Mouse (Mus musculus) lung, embryonic 14.5 days (tissue): ENCODE results near the gene Cep41. TPM values are rescaled to one million over a fixed set of nuclear protein-coding genes. Genes with fewer than 3 reads are reported as not detected.

Experiments
- ATAC-seq: fragments of 200-750 bp; cut with Nextera tagmentation; 2 replicates; pipeline ENCODE4 v1.8.0; 2017; ENCODE audit warnings: mild to moderate bottlenecking, moderate TSS enrichment, moderate library complexity; ENCODE audit not compliant: insufficient read depth
- DNase-seq: peaks from one replicate; pipeline ENCODE4 v3.0.0-alpha.2; 2015
- H3K27ac ChIP-seq: fragments of 300-500 bp; sonication (generic); 2 replicates; pipeline ENCODE4 v1.5.1; 2014; ENCODE audit warnings: low read depth, mild to moderate bottlenecking, moderate library complexity
- H3K27me3 ChIP-seq: fragments of 300-500 bp; sonication (generic); 2 replicates; pipeline ENCODE4 v1.6.1; 2014; ENCODE audit warnings: low read length, control low read depth; ENCODE audit not compliant: insufficient read depth
- H3K36me3 ChIP-seq: fragments of 300-500 bp; sonication (generic); 2 replicates; pipeline ENCODE4 v1.6.1; 2014; ENCODE audit warnings: control low read depth; ENCODE audit not compliant: insufficient read depth
- H3K4me1 ChIP-seq: fragments of 300-500 bp; sonication (generic); 2 replicates; pipeline ENCODE4 v1.6.1; 2014; ENCODE audit warnings: antibody characterized with exemption, control low read depth; ENCODE audit not compliant: insufficient read depth
- H3K4me2 ChIP-seq: fragments of 300-500 bp; sonication (generic); 2 replicates; pipeline ENCODE4 v1.6.1; 2014; ENCODE audit warnings: mild to moderate bottlenecking
- H3K4me3 ChIP-seq: fragments of 300-500 bp; sonication (generic); 2 replicates; pipeline ENCODE4 v1.5.1; 2014; ENCODE audit warnings: low read depth, low read length
- H3K9ac ChIP-seq: fragments of 300-500 bp; sonication (generic); 2 replicates; pipeline ENCODE4 v1.6.1; 2014
- H3K9me3 ChIP-seq: fragments of 300-500 bp; sonication (generic); 2 replicates; pipeline ENCODE4 v1.6.1; 2016; ENCODE audit warnings: low read depth, low read length, control low read depth
- CTCF ChIP-seq: IDR thresholded peaks from 2 replicates; pipeline ENCODE4 v1.5.1; 2016; ENCODE audit warnings: antibody characterized with exemption, low read depth
- WGBS: fragments of 180-500 bp; shearing (Covaris S2); extraction: QIAGEN DNeasy Blood & Tissue Kit; methylation state at CpG from one replicate; pipeline ENCODE4 v1.1.7; 2014; 5-methylcytosine and 5-hydroxymethylcytosine counted together
- polyA plus RNA-seq: library from polyadenylated mRNA; unstranded; fragments of >200 nt; fragmentation: Nextera tagmentation; extraction: Ambion mirVana; gene quantifications from 2 replicates; pipeline ENCODE4 v1.2.1, GENCODE M21; 2014

Cep41 gene
- polyA plus RNA-seq, 1 experiment from 2014 or later, result 12.8 TPM

DNA sequence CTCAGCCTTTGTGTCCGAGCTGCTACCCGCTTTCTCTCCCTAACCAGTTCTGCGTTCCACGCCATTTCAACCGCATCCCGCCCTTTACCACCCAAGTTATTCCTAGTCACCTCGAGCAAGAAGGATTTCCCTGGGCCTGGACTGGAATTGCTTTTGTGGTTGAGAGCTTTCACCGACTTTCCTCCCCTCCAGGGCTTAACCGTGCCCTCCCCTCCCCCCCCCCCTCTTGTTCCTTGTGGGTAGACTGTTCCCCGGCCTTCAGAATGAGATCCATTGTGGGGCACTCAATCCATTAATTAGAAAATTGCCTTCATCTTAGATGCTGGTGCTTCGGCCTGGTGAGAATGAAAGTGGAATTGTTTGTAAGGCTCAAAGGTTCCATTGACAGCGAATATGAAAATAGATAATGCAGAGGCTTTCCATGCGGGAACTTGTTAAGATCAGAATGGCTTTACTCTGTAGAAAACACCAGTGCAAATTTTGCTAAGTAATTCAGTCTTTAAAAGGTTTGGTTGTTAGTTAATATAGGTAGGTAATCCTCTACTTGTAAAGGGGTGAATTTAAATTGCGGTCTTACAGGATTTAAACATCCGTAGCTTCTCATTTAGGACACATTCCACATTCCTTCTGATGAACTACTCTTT, 42.3 kb upstream of the Cep41 start:
- ATAC-seq (no peak), DNase-seq (peak; percentile 49)
- 44% methylated on average over 15 of the region's 15 CpGs for WGBS
- H3K4me3 ChIP-seq, result no peak overlapping the region; the same call in 1 of the 2 replicates
- peak overlapping the region; percentile 41 for H3K9ac ChIP-seq
- H3K27me3 ChIP-seq, result no peaks in the 10 kb centered on the region
- H3K9me3 ChIP-seq, result peaks cover 51% of the 10 kb centered on the region
- peak overlapping the region; percentile 88 for H3K27ac ChIP-seq
- peak overlapping the region; percentile 71 for H3K4me2 ChIP-seq
- TF ChIP-seq CTCF, result no peak
- H3K36me3 ChIP-seq, result no peaks in the 10 kb centered on the region
- H3K4me1 ChIP-seq, result 0 out of 2 replicates have a peak, but pooled peaks cover 3% of the 10 kb centered on the region

DNA sequence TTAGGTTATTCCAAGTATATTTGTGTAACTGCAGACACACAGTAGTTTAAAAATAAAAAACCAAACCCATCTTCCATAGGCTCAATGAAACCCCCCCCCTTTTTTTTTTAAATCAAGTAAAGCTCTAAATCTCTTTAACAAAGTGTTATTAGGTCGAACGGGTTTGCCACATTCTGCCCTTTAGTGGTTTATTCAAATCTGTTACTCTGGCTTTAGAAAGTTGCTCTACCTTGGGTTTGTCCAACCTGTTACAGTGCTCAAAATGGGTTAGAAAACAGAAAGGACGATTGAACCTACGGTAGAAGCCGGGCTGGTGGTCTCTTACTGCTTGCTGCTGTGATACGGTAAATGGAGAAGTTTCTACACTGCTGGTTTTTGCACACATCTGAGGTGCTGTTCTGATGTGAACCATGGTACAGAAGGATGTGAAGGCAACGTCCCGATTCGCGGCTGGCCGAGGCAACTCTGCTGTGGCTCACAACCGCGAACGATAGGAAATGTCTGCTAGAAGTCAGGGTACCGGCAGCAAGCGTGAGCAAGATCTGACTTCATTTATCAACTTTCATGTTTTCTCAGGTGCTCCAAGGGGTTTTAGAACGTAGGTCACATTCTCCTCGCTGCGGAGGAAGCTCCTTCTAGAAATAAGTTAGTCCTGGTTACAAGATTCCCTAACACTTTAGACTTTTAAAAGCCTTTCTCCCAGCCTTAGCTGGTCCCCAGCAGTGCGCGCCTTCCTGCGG, 41.6 kb upstream of the Cep41 start:
- peak overlapping the region; percentile 71 for H3K4me2 ChIP-seq
- no peaks in the 10 kb centered on the region for H3K36me3 ChIP-seq
- no peak for TF ChIP-seq CTCF
- peak overlapping the region; percentile 88 for H3K27ac ChIP-seq
- WGBS, result 52% methylated on average over 22 of the region's 22 CpGs
- ATAC-seq, result no peak
- peaks cover 50% of the 10 kb centered on the region for H3K9me3 ChIP-seq
- DNase-seq, result no peak
- H3K4me1 ChIP-seq, result 0 out of 2 replicates have a peak, but pooled peaks cover 7% of the 10 kb centered on the region
- no peaks in the 10 kb centered on the region for H3K27me3 ChIP-seq
- no peak overlapping the region; the same call in 1 of the 2 replicates for H3K4me3 ChIP-seq
- peak overlapping the region; percentile 41 for H3K9ac ChIP-seq

GRCm38 (mm10) chr6:30734465-30734864, 40.9 kb upstream of the Cep41 start:
- Histone ChIP-seq H3K4me1 (0 out of 2 replicates have a peak, but pooled peaks cover 11% of the 10 kb centered on the region), H3K27me3 (no peaks in the 10 kb centered on the region), H3K36me3 (no peaks in the 10 kb centered on the region), H3K9ac (no peak overlapping the region), H3K4me2 (peak overlapping the region; percentile 71), H3K4me3 (no peak overlapping the region), H3K9me3 (peaks cover 45% of the 10 kb centered on the region), H3K27ac (peak overlapping the region; percentile 88; the same call in 1 of the 2 replicates)
- no peak for ATAC-seq
- WGBS, result 45% methylated on average over 6 of the region's 6 CpGs
- peak; percentile 68 for DNase-seq
- TF ChIP-seq CTCF, result no peak

DNA sequence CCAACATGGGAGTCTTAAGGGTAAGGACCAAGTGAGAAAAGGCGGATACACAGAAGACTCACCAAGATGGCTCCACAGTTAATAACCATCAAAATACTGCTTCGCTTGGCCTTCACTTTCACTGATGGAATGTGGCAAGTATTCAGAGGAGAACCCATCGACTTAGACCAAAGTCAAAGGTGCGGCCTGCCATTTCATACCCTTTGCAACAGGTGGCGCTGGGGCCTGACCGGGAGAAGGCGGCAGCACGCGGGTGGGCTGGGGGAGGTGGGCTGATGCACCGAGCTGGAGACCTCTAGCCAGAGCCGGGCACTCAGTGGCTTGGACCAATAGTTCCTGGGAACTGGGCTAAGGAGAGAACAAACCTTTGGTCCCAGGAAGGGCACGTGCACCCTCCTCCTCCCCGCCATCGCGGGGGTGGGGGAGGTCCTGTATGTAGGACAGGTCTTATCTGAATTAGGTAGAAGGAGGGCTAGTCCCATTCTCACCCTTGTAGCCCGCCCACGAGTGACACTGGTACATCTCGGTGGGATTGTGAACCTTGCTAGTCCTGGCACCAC, 39.1 kb upstream of the Cep41 start:
- no peak overlapping the region for H3K4me2 ChIP-seq
- no peak overlapping the region for H3K27ac ChIP-seq
- no peak overlapping the region for H3K9ac ChIP-seq
- H3K27me3 ChIP-seq, result no peaks in the 10 kb centered on the region
- no peak for ATAC-seq
- TF ChIP-seq CTCF, result no peak
- H3K9me3 ChIP-seq, result peaks cover 27% of the 10 kb centered on the region
- no peak overlapping the region for H3K4me3 ChIP-seq
- 0 out of 2 replicates have a peak, but pooled peaks cover 11% of the 10 kb centered on the region for H3K4me1 ChIP-seq
- no peaks in the 10 kb centered on the region for H3K36me3 ChIP-seq
- DNase-seq, result no peak
- 56% methylated on average over 18 of the region's 18 CpGs for whole genome bisulfite sequencing

DNA sequence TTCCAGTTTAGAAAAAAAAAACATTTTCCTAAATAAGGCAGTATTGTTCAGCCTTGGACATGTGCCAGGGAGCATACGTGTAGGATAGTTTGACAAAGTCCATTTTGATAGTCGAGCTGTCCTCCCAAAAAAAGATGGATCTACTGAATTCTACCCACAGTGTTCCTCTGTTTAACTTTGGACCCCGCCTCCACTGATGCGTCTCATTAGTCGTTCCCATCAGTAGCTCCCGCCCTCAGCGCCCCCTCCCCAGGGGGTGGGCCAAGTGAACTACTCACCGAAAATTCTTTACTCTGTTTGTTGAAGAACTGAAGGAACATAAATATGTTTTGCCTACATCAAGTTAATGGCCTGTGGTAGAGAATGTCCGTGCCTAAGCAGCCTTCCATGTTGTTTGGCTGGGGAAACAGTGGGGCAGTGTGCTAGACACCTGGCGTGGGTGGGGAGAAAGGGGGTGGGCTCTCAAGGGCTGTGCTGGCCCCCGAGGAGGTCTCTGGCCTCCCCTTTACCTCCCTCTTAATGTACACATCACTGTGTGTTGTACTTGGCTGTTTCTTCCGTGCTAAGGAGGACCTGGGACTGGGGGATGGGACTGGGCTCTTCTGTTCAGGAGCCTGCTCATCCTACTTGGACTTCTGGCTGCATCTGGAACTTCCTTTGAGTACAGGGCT, 36.9 kb upstream of the Cep41 start:
- Histone ChIP-seq H3K9ac (no peak overlapping the region), H3K36me3 (no peaks in the 10 kb centered on the region), H3K4me2 (peak overlapping the region; percentile 15; the same call in 1 of the 2 replicates), H3K9me3 (peaks cover 9% of the 10 kb centered on the region; the same call in 1 of the 2 replicates), H3K4me3 (no peak overlapping the region), H3K27me3 (no peaks in the 10 kb centered on the region), H3K4me1 (0 out of 2 replicates have a peak, but pooled peaks cover 11% of the 10 kb centered on the region), H3K27ac (peak overlapping the region; percentile 69; the same call in 1 of the 2 replicates)
- ATAC-seq, result peak; percentile 56
- no peak for TF ChIP-seq CTCF
- WGBS, result 31% methylated on average over 12 of the region's 12 CpGs
- peak; percentile 81 for DNase-seq

DNA sequence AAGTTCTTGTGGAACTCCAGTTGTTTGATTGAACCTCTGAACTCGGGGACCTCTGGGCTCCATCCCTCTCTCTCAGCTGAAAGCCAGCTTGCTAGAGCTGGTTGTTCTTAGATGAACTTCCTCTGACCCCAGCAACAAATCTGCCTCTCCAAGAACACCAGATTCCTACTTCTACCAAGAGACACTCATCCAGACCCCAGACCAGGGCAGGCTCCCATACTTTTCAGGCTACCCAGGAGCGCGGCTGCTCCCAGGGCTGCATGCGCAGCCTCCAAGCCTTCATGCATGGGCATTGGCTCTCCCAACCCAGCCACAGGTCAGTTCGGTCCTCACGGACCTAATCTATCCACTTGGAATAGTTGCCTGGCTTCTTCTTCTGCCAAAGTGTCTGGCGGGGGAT, 29.8 kb upstream of the Cep41 start, which contains the start of gene Mest:
Gene Mest, plus strand, starts transcription at position 217 of the 400 bp plus-strand sequence.
- H3K9me3 ChIP-seq, result no peaks in the 10 kb centered on the region
- no peak within 1 kb of the TSS for H3K9ac ChIP-seq
- WGBS, result 53% methylated on average over 7 of the region's 7 CpGs
- H3K4me1 ChIP-seq, result peaks cover 8% of the 10 kb centered on the region
- H3K4me2 ChIP-seq, result no peak within 1 kb of the TSS
- no peaks in the 10 kb centered on the region for H3K36me3 ChIP-seq
- H3K27ac ChIP-seq, result no peak within 1 kb of the TSS
- no peak within 1 kb of the TSS for H3K4me3 ChIP-seq
- no peaks in the 10 kb centered on the region for H3K27me3 ChIP-seq
- DNase-seq (no peak), ATAC-seq (no peak)
- TF ChIP-seq CTCF, result no peak
